Mouse (Mus musculus) embryonic facial prominence, embryonic 12.5 days (tissue): ENCODE measurements around the gene Gkap1. TPM values are rescaled to one million over a fixed set of nuclear protein-coding genes. Genes with fewer than 3 reads are reported as not detected.

Experiments used
- ATAC-seq: fragments of 200-750 bp; cut with Nextera tagmentation; 2 replicates; pipeline ENCODE4 v1.8.0; 2017; ENCODE audit not compliant: insufficient number of reproducible peaks, insufficient read depth, low FRiP score, low TSS enrichment
- H3K27ac ChIP-seq: fragments of 300-500 bp; sonication (generic); 2 replicates; pipeline ENCODE4 v1.5.1; 2016; ENCODE audit warnings: mild to moderate bottlenecking
- H3K27me3 ChIP-seq: fragments of 300-500 bp; sonication (generic); 2 replicates; pipeline ENCODE4 v1.6.1; 2016; ENCODE audit warnings: mild to moderate bottlenecking, moderate library complexity
- H3K36me3 ChIP-seq: fragments of 300-500 bp; sonication (generic); 2 replicates; pipeline ENCODE4 v1.6.1; 2016; ENCODE audit warnings: mild to moderate bottlenecking
- H3K4me1 ChIP-seq: fragments of 300-500 bp; sonication (generic); 2 replicates; pipeline ENCODE4 v1.6.1; 2016
- H3K4me2 ChIP-seq: fragments of 300-500 bp; sonication (generic); replicated peaks from 2 replicates; pipeline ENCODE4 v1.6.1; 2016; ENCODE audit warnings: mild to moderate bottlenecking, moderate library complexity
- H3K4me3 ChIP-seq: fragments of 300-500 bp; sonication (generic); 2 replicates; pipeline ENCODE4 v1.5.1; 2016; ENCODE audit warnings: mild to moderate bottlenecking
- H3K9ac ChIP-seq: fragments of 300-500 bp; sonication (generic); 2 replicates; pipeline ENCODE4 v1.6.1; 2016; ENCODE audit warnings: mild to moderate bottlenecking, moderate library complexity
- H3K9me3 ChIP-seq: fragments of 300-500 bp; sonication (generic); 2 replicates; pipeline ENCODE4 v1.6.1; 2016; ENCODE audit warnings: mild to moderate bottlenecking, moderate library complexity
- WGBS: fragments of 180-500 bp; shearing (Covaris S2); methylation state at CpG from one replicate; pipeline ENCODE4 v1.1.7; 2016; 5-methylcytosine and 5-hydroxymethylcytosine counted together
- polyA plus RNA-seq: library from polyadenylated mRNA; unstranded; fragments of >200 nt; fragmentation: Nextera tagmentation; extraction: Ambion mirVana; gene quantifications from 2 replicates; pipeline ENCODE4 v1.2.1, GENCODE M21; 2016

Gkap1 gene
- 32.4 and 33.3 TPM in 2 replicates for polyA plus RNA-seq

DNA sequence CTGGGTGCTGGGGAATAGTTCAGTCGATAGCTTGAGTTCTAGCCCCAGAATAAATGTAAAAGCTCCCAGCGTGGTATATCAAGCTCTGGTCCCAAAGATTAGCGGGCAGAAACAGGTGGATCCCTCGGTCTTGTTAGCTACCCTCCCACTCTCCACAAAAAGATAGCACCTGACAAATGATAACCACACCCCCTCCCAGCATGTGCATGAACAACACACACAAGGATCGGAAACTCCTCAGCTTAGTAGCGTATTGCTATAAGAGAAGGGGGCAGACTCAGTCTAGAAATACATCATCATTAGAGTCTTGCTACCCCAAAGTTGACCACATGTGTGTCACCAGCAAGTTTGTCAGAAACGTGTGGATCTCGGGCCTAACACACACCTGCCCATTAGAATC is at the start of gene Gkap1:
Gkap1 (minus strand) TSS at position 101 of the 400 bp plus-strand sequence.
- Histone ChIP-seq H3K27me3 (0 out of 2 replicates have a peak, but pooled peaks cover 3% of the 10 kb centered on the region), H3K36me3 (no peaks in the 10 kb centered on the region), H3K4me3 (peak within 1 kb of the TSS; percentile 87), H3K4me1 (peaks cover 16% of the 10 kb centered on the region; the same call in 1 of the 2 replicates), H3K9ac (peak within 1 kb of the TSS; percentile 78), H3K27ac (peak within 1 kb of the TSS; percentile 80), H3K9me3 (no peaks in the 10 kb centered on the region), H3K4me2 (peak within 1 kb of the TSS; percentile 78)
- no peak for ATAC-seq
- 76% methylated on average over 8 of the region's 8 CpGs for WGBS

- Histone ChIP-seq H3K27me3 (no peaks in the 10 kb centered on the region), H3K4me3 (no peak overlapping the region), H3K4me1 (no peaks in the 10 kb centered on the region), H3K4me2 (no peak overlapping the region), H3K9ac (no peak overlapping the region), H3K36me3 (no peaks in the 10 kb centered on the region), H3K27ac (no peak overlapping the region), H3K9me3 (no peaks in the 10 kb centered on the region)
- ATAC-seq, result no peak
- WGBS, result 68% methylated on average over 2 of the region's 2 CpGs
Observed at GRCm38 (mm10) chr13:58317768-58318167, 42.3 kb upstream of the Gkap1 start.

DNA sequence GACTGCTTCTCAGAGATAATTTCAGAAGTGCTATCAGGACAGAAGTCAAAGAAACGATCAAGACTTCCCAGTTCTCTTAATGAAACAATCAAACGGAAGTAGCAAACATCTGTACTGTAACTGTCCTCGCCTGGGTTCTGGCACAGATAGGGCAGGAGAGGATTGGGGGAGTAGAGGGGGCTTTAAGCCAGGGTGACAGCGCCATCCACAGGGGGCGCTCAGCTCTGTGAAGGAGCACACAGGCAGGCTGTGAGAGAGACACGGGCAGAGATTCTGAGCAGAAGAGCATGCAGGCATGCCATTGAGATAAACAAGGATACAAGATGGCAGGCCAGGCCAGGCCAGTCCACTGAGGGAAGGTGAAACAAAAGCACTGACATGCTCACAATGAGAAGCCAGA is 39.5 kb upstream of the Gkap1 start:
- WGBS, result 54% methylated on average over 6 of the region's 6 CpGs
- Histone ChIP-seq H3K9ac (no peak overlapping the region), H3K9me3 (no peaks in the 10 kb centered on the region), H3K27ac (no peak overlapping the region), H3K36me3 (no peaks in the 10 kb centered on the region), H3K4me1 (no peaks in the 10 kb centered on the region), H3K4me3 (no peak overlapping the region), H3K4me2 (no peak overlapping the region), H3K27me3 (no peaks in the 10 kb centered on the region)
- ATAC-seq, result no peak

- ATAC-seq, result no peak
- no peaks in the 10 kb centered on the region for H3K9me3 ChIP-seq
- no peak overlapping the region for H3K9ac ChIP-seq
- H3K36me3 ChIP-seq, result no peaks in the 10 kb centered on the region
- no peak overlapping the region for H3K4me2 ChIP-seq
- no peak overlapping the region for H3K4me3 ChIP-seq
- H3K27me3 ChIP-seq, result no peaks in the 10 kb centered on the region
- H3K4me1 ChIP-seq, result no peaks in the 10 kb centered on the region
- 68% methylated on average over 3 of the region's 3 CpGs for WGBS
- no peak overlapping the region for H3K27ac ChIP-seq
Observed at GRCm38 (mm10) chr13:58313758-58314157, 38.3 kb upstream of the Gkap1 start.

GRCm38 (mm10) chr13:58311351-58311750 is 35.9 kb upstream of the Gkap1 start:
- no peak overlapping the region for H3K9ac ChIP-seq
- no peak overlapping the region for H3K4me3 ChIP-seq
- no peak overlapping the region for H3K27ac ChIP-seq
- no peak overlapping the region for H3K4me2 ChIP-seq
- ATAC-seq, result no peak
- H3K36me3 ChIP-seq, result no peaks in the 10 kb centered on the region
- 41% methylated on average over 3 of the region's 3 CpGs for WGBS
- H3K4me1 ChIP-seq, result no peaks in the 10 kb centered on the region
- H3K9me3 ChIP-seq, result no peaks in the 10 kb centered on the region
- H3K27me3 ChIP-seq, result no peaks in the 10 kb centered on the region

- no peak overlapping the region for H3K9ac ChIP-seq
- no peaks in the 10 kb centered on the region for H3K9me3 ChIP-seq
- H3K4me1 ChIP-seq, result no peaks in the 10 kb centered on the region
- no peak for ATAC-seq
- H3K4me2 ChIP-seq, result no peak overlapping the region
- no peak overlapping the region for H3K4me3 ChIP-seq
- WGBS, result 73% methylated on average over 8 of the region's 8 CpGs
- H3K27ac ChIP-seq, result no peak overlapping the region
- H3K36me3 ChIP-seq, result no peaks in the 10 kb centered on the region
- H3K27me3 ChIP-seq, result no peaks in the 10 kb centered on the region
Observed at GRCm38 (mm10) chr13:58309499-58309898, 34.0 kb upstream of the Gkap1 start.

- 91% methylated on average over 5 of the region's 5 CpGs for WGBS
- H3K36me3 ChIP-seq, result no peaks in the 10 kb centered on the region
- no peaks in the 10 kb centered on the region for H3K9me3 ChIP-seq
- H3K4me2 ChIP-seq, result no peak overlapping the region
- H3K4me3 ChIP-seq, result no peak overlapping the region
- no peak overlapping the region for H3K27ac ChIP-seq
- H3K4me1 ChIP-seq, result no peaks in the 10 kb centered on the region
- H3K9ac ChIP-seq, result no peak overlapping the region
- no peaks in the 10 kb centered on the region for H3K27me3 ChIP-seq
- no peak for ATAC-seq
Observed at GRCm38 (mm10) chr13:58307453-58307852, 32.0 kb upstream of the Gkap1 start.

GRCm38 (mm10) chr13:58305230-58305629 is 29.7 kb upstream of the Gkap1 start:
- Histone ChIP-seq H3K27me3 (no peaks in the 10 kb centered on the region), H3K4me3 (no peak overlapping the region), H3K9me3 (no peaks in the 10 kb centered on the region), H3K9ac (no peak overlapping the region), H3K4me2 (no peak overlapping the region), H3K4me1 (no peaks in the 10 kb centered on the region), H3K27ac (no peak overlapping the region), H3K36me3 (no peaks in the 10 kb centered on the region)
- WGBS, result 74% methylated on average over 2 of the region's 2 CpGs
- ATAC-seq, result no peak

- H3K4me1 ChIP-seq, result no peaks in the 10 kb centered on the region
- no peak for ATAC-seq
- H3K9me3 ChIP-seq, result no peaks in the 10 kb centered on the region
- H3K4me3 ChIP-seq, result no peak overlapping the region
- H3K36me3 ChIP-seq, result no peaks in the 10 kb centered on the region
- WGBS, result 84% methylated on average over 9 of the region's 9 CpGs
- no peaks in the 10 kb centered on the region for H3K27me3 ChIP-seq
- no peak overlapping the region for H3K27ac ChIP-seq
- H3K4me2 ChIP-seq, result no peak overlapping the region
- no peak overlapping the region for H3K9ac ChIP-seq
Observed at GRCm38 (mm10) chr13:58302421-58303145, 27.1 kb upstream of the Gkap1 start.

DNA sequence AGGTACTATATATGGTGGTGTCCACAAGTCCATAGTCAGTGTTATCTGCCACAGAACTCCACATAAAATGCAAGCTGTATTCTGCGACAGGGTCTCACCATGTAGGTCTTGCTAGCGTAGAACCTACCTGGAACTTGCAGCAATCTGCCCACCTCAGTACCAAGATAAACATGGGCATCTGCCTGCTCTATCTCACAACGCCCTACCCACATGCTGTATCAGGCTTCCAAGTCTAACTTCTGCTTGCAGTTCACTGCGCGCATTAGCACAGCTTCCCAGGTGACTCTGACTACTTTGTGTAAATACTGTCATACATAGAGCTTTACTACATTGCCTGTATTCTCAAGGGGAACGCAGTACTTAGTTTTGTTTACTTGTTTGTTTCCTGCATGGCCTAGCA is 26.5 kb upstream of the Gkap1 start:
- ATAC-seq, result no peak
- no peaks in the 10 kb centered on the region for H3K27me3 ChIP-seq
- H3K36me3 ChIP-seq, result no peaks in the 10 kb centered on the region
- no peaks in the 10 kb centered on the region for H3K9me3 ChIP-seq
- WGBS, result 90% methylated on average over 6 of the region's 6 CpGs
- no peak overlapping the region for H3K4me2 ChIP-seq
- no peak overlapping the region for H3K27ac ChIP-seq
- H3K9ac ChIP-seq, result no peak overlapping the region
- no peak overlapping the region for H3K4me3 ChIP-seq
- H3K4me1 ChIP-seq, result no peaks in the 10 kb centered on the region

GRCm38 (mm10) chr13:58298756-58299155 is 23.3 kb upstream of the Gkap1 start:
- no peak for ATAC-seq
- Histone ChIP-seq H3K27me3 (no peaks in the 10 kb centered on the region), H3K4me1 (no peaks in the 10 kb centered on the region), H3K9ac (no peak overlapping the region), H3K9me3 (no peaks in the 10 kb centered on the region), H3K36me3 (no peaks in the 10 kb centered on the region), H3K4me2 (no peak overlapping the region), H3K4me3 (no peak overlapping the region), H3K27ac (no peak overlapping the region)
- whole genome bisulfite sequencing, result 87% methylated on average over 3 of the region's 3 CpGs

DNA sequence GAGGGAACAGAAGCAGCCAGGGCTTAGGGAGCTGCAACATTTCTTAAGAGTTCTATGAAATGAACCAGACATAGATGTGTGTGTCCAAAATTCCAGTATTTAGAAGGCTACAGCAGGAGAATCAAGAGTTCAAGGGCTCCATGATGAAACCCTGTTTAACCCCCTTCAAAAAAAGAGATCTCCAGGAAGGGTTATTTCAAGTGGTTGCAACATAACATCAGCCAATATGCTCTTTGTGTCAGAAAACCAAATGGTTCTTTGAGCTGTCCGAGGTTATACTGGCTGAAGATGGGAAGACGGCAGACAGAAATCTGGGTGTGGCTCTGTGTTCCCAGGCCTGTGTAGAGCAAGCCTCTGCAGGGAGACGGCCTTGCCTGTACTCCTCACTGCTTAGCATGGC is 20.1 kb upstream of the Gkap1 start:
- H3K27me3 ChIP-seq, result no peaks in the 10 kb centered on the region
- no peaks in the 10 kb centered on the region for H3K36me3 ChIP-seq
- no peak overlapping the region for H3K4me2 ChIP-seq
- H3K9ac ChIP-seq, result no peak overlapping the region
- no peak for ATAC-seq
- H3K4me3 ChIP-seq, result no peak overlapping the region
- WGBS, result 70% methylated on average over 3 of the region's 3 CpGs
- H3K9me3 ChIP-seq, result no peaks in the 10 kb centered on the region
- peaks cover 4% of the 10 kb centered on the region for H3K4me1 ChIP-seq
- H3K27ac ChIP-seq, result no peak overlapping the region
